Mouse (Mus musculus) v-Abl transformed pro-B cells (cell line): ENCODE data around the gene Ajm1.

ENCODE experiments used
- in situ Hi-C, 2 experiments: fragments of 400-800 bp; cut with MboI; formaldehyde crosslinking; loops; one replicate each; pipeline ENCODE4 v1.15.1; 2025; ENCODE audit not compliant: unreplicated experiment in 2 of 2

Ajm1 gene

DNA sequence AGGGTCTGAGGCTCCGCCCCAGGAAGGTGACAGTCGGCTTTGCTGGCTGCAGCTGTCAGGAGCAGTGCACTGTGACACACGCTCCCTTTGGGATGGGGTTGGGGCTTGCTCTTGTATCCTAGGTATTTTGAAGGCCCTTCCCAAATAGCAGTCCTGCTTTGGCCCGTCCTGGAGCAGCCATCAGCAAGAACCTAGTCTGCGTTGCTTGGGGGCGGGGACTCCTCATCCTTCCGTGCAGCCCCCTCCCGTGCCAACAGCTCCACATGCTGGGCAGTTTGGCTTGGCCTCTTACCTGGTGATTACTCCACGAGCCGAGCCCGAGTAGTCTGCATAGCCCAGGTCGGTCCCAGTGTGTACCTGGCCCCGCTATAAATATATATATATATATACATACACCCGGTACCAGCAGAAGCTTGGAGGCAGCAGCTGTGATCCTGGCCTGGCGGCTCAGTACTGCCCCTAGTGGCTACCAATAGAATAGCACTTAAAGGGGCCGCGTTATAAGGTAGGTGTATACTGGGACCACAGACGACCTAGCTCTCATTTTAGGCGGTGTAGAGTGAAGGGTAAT, at the start of gene Ajm1:
Ajm1 (minus strand) TSS at position 464 of the 571 bp plus-strand sequence.
- in situ Hi-C loops, result no loop called here

DNA sequence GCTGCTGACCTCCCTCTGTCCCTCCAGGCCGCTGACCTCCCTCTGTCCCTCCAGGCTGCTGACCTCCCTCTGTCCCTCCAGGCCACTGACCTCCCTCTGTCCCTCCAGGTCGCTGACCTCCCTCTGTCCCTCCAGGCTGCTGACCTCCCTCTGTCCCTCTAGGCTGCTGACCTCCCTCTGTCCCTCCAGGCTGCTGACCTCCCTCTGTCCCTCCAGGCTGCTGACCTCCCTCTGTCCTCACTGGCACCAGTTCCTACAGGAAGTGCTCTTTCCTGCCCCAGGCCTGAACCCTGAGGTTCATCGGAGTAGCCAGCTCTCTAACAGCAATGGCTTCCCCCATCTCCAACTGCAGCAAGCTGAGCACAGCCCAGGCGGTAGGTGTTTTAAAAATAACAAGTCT, 47.2 kb upstream of the Ajm1 start:
- in situ Hi-C loops, result no loop called here

GRCm38 (mm10) chr2:25627811-25628210, 46.3 kb upstream of the Ajm1 start, which contains the start of gene Fcna:
Gene Fcna, minus strand, starts transcription at chr2:25628030.
- in situ Hi-C loops, result no loop called here

DNA sequence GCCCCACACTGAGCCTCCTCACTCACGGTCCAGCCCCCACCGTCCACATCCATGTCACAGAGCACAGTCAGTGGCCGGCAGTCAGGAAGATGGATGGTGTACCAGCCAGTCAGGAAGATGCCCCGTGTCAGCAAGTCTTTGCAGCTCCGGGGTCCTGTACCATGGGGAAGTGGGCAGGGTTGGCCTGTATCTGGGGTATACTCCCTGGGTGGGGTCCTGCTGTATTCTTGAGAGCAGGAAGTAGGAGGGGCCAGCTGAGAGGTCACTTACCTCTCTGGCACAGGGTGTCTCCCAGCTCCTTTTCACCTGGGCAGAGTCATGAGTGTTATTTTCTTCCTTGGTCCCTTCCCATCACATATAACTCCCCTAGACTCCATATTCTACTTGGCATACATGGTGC, 44.4 kb upstream of the Ajm1 start:
- in situ Hi-C loops, result no loop called here

DNA sequence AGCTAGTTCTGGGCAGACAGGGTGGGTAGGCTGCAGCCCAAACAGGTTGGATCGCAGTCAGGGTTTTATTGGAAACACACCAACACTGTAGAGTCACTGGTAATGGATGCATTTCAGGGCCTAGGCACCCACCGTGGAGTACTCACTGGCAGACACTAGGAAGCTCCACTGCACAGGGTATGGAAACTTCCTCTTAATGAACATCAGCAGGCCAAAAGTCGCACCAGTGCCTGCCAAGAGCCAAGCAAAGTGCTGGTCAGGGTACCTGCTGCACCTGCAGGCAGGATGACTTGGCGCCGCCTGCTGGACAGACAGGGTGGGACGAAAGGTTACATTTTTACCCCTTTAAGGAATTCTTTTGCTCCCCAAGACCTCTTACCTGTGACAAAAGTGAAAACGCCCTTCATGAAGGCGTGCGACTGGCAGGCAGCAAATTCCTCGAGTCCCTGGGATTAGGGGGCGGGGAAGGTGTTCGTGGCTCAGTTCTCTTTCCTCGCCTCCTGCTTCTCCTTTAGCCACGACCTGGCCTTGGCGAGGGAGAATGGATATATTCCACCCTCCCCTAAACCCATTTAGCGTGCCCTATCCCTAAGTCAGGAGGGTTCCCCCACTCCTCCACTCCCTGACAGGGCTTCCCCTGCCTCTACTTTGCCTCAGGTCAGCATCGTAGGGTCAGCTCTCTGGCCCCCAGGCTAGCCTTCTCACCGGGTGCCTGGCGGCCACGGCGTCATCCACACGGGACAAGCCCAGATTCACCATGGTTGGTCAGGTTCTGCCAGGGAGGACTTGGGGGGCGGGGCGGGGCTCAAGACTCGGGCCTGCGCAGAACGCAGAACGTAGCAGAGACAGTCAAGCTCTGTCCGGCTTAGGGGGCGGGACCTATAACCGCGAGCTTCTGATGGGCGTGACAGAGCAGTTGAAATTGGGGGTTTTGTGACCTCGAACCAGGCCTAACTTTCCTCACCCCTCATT, 40.0 kb upstream of the Ajm1 start, which contains the start of gene Tmem141:
Tmem141 (minus strand) TSS at position 777 of the 972 bp plus-strand sequence.
- in situ Hi-C loops, result no loop called here

- in situ Hi-C loops, result no loop called here
Measured at GRCm38 (mm10) chr2:25620852-25621228, 39.3 kb upstream of the Ajm1 start.

DNA sequence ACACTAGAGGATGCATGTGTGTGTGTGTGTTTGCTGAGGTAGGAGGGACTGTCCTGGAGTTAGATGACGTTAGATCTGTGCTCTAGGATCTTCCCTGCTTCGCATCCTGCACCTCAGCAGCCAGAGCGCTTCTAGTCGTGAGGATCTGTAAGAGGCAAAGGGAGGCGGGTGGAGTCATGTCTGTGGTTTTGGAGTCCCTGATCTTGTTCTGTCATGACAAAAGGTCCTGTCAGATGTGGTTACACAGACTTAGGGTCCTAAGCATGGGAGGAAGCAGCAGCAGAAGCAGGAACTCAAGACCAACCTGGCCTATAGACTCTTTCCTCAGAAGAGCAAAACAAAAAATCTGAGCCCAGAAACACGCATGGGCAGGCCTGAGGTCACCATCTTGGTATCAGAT, 38.8 kb upstream of the Ajm1 start:
- in situ Hi-C loops, result no loop called here

DNA sequence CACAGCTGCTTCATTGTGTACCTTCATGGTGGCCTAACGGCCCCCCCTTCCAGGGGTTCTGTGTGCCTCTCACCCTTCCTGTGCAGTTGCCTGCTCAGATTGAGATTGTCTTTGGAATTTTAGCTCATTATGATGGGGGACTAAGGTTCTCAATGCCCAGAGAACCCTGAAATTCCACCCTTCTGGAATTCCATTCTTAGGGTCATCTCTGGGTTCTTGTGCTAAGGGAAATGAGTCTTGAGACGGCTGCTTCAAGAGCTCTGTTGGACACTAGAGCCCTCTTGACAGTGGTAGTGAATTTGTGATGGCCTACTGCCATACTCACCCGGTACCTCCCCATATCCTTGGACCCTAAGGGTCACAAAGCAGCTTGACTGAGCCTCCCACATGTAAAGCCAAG, 36.0 kb upstream of the Ajm1 start, which contains the start of gene Ccdc183:
Ccdc183 (minus strand) TSS at position 101 of the 400 bp plus-strand sequence.
- in situ Hi-C loops, result no loop called here

DNA sequence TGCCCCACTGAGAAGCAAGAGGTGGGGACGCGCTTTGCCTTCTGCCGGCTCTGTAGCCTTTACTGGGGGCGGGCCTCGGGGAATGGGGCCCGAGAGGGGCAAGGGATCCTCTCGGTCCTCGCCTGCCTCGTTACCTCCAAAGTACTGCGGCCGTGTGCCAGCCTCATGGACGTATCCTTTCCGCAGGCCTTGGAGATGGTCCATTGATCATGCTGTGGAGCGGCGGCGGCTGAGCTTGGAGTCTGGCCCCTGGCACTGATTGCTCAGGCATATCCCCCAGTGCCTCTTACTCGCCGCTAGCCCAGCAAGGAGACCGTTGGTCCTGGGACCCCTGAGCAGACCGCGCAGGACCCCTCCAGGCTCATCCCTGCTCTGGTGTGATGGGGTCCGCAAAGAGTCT, 34.8 kb upstream of the Ajm1 start:
- in situ Hi-C loops, result no loop called here

GRCm38 (mm10) chr2:25608671-25609070, 27.1 kb upstream of the Ajm1 start:
- in situ Hi-C loops, result no loop called here

DNA sequence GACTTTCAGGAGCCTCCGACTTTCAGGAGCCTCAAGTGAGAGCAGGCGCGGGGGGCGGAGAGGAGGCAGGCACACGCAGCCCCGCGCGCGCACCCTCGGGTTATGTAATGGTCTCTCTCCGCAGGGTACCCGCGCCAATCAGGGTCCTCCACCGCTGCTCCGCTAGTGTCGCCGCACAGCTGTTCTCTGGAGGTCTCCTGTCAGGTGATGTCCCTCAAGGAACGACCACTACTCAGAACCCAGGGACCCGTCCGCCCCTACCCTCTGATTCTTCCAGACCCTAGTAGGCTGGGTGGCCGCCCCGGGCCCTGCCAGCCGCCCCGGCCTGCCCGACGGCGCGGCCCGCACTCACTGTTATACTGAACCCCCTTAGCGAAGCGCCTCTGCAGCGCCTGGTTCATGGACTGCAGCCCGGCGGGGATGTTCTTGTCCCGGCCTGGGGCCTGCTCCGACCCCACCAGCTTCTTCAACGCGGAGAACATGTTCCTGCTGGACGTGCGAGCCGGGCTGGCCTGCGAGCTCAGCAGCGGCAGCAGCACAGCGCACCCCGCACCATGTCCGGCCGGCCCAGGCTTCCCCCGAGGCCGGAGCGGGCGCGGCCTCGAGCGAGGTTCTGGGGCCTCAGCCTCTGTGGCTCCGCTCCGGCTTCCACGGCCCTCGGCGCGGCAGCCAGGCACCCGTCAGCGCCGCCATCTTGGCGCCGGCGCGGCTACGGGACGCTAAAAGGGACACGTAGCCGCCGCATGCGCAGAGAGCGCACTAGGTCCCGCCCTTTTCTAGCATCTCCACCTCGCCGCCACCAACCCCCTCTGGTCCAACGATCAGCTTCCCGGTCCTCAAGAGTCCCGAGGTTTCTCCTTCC, 26.4 kb upstream of the Ajm1 start, which contains the start of gene Rabl6:
Rabl6 (minus strand) TSS at position 761 of the 862 bp plus-strand sequence.
- in situ Hi-C loops, result no loop called here

DNA sequence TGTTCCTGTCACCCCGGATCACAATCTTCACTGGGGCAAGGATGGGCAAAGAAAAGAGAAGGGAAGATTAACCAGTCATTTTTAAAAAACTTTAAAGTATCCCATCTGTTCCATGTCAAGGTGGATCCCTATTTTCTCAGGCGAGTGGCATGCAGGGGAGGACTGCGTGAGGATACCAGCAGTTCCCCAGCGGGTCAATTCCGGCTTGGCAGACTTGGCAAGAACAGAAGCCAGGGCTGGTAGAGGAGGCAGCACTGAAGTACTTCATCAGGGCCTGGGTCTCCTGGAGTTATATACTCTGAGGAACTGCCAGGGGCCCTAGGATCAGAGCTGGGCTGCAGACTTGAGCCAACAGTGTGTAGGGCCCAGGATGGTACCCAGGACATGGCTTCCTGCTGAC, 21.0 kb upstream of the Ajm1 start:
- in situ Hi-C loops, result no loop called here

DNA sequence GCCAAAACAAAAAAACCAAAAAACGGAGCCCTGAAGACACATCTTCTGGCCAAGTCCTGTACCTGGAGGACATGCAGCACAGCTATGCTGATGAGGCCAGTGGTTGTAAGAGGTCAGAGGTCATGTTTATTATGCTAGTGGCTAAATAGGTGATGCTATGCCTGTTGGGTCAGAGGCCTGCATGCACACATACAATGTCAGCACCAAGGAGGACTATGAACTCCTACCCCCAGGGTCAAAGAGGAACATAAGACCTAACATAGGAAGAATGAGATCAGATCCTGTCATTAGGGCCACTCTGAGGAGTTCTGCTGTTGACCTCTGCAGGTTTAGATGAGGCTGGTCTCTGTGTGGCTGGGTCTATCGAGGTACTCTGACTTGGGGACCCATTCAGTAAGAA, 18.5 kb upstream of the Ajm1 start:
- in situ Hi-C loops, result no loop called here

GRCm38 (mm10) chr2:25598749-25599148, 17.2 kb upstream of the Ajm1 start:
- in situ Hi-C loops, result no loop called here

DNA sequence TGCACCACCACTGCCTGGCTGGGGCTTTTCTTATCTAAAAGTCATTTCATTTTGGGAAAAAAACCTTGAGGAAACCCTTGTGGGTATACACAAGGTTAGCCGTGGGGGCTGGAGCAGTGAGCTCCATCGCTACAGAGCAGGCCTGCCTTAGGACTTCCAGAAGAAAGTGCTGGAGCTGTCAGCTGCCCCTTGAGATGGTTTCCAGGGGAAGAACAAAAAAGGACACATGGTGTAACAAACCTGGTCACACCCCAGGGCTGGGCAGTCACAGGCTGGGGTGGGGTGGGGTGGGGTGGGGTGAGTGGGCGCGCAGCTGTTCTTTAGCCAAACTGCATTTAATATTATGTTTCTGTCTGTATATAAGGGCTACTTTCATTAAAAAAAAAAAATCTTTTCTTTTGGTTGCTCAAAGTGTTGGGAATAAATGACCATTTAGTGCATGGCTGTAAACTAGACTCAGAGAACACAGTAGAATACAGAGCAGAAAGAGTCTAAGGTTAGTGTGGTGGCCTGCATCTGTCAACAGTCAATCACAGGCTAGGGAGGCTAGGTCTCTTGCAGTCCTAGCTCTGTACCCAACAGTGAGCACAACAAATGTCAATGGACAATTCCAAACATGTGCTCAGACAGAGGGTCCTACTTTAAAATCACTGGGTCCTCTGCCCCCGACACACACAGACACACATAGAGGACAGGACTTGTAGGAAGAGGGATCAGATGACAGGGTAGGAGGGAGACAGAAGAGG, 15.4 kb upstream of the Ajm1 start:
- in situ Hi-C loops, result no loop called here

DNA sequence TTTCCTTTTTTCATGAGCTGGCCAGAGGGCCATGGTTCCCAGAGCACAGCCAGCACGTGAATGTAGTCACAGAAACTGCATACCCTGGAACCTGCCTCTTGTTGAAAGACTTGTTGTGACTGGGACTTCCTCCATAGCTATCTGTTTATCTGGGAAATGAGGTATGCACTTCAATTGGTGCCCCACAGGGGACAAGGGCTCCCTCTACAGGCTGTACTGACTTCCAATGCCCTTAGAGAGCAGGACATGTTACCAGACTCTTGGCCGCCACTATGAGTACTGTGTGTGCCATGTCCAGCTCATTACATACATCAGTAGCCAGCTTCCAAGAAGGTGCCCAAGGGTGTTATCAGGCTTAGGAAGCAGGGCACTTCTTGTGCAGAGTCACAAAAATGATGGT, 10.3 kb upstream of the Ajm1 start:
- in situ Hi-C loops, result no loop called here

GRCm38 (mm10) chr2:25588227-25588907, 6.8 kb upstream of the Ajm1 start:
- in situ Hi-C loops, result no loop called here

DNA sequence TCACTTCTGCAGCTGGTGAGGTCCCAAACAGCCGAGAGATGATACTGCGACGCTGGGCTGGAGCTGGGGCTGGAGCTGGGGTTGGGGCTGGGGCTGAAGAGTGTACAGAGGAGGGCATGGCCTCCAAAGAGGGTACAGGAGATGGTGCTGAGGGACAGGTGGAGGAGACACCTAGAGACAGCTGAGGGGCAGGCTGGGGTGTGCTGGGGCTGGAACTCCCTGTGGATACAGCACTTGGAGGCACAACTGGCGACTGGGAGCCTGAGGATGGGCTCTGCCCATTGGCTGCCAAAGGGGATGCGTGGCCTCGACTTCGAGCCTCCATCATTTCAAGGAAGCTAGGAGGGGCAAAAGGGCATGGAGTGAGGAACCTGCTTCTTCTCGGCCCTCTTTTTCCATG, 5.7 kb upstream of the Ajm1 start:
- in situ Hi-C loops, result no loop called here

DNA sequence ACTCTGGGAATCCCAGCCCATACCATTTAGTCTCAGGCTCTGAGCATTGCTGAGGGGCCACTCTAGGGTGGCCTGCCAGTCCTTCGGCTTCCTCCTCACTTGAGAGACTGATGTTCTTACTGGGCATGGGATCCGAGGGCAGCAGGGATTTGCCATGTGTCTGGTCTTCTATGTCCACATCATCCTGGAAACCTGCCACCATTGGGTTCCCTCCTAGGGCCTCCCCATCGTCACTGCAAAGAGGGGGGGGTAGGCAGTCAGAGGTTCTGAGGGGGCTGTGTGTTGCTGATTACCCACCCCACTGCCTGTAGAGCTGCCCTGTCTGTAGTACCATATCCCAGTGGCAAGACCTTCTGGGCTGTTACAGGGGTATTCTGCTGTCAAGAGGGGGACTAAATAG, 4.0 kb upstream of the Ajm1 start:
- in situ Hi-C loops, result no loop called here

- in situ Hi-C loops, result no loop called here
Measured at GRCm38 (mm10) chr2:25584856-25585255, 3.3 kb upstream of the Ajm1 start.
